Comparison of ENCODE assay signal across 8 mouse cellular contexts in genomic region chr19:9954055-9954810, GRCm38 (mm10). TPM values are rescaled to one million over a fixed set of nuclear protein-coding genes. Genes with fewer than 3 reads are reported as not detected.
DNase-seq lines count a peak whose midpoint lies in the region; ATAC-seq lines count a peak whose summit lies in the region.

No protein-coding gene starts in this region.

- H3K36me3 ChIP-seq in embryonic facial prominence, embryonic 14.5 days (ENCODE audit: control insufficient read depth, insufficient read depth, low read length): no peaks in the 10 kb centered on the region
- no peaks in the 10 kb centered on the region for H3K36me3 ChIP-seq in heart, embryonic 10.5 days
- no peaks in the 10 kb centered on the region for H3K36me3 ChIP-seq in kidney, embryonic 14.5 days (ENCODE audit: control insufficient read depth, insufficient read depth, low read length)
- no peaks in the 10 kb centered on the region for H3K36me3 ChIP-seq in limb, embryonic 13.5 days
- no peaks in the 10 kb centered on the region for H3K36me3 ChIP-seq in midbrain, embryonic 15.5 days (replicated peaks)

- H3K4me3 ChIP-seq in embryonic facial prominence, embryonic 14.5 days (ENCODE audit: low read depth, low read length): no peak overlapping the region
- no peak overlapping the region for H3K4me3 ChIP-seq in heart, embryonic 10.5 days
- no peak overlapping the region for H3K4me3 ChIP-seq in kidney, embryonic 14.5 days (ENCODE audit: low read length)
- 0 out of 2 replicates have a peak overlapping the region, but pooled peaks have one; percentile 12 for H3K4me3 ChIP-seq in limb, embryonic 13.5 days
- H3K4me3 ChIP-seq in midbrain, embryonic 15.5 days: no peak overlapping the region

- H3K4me1 ChIP-seq in embryonic facial prominence, embryonic 14.5 days (ENCODE audit: control insufficient read depth, insufficient read depth, low read length): peaks cover 18% of the 10 kb centered on the region
- H3K4me1 ChIP-seq in heart, embryonic 10.5 days: peaks cover 24% of the 10 kb centered on the region
- H3K4me1 ChIP-seq in kidney, embryonic 14.5 days (ENCODE audit: control insufficient read depth, insufficient read depth, low read length): peaks cover 11% of the 10 kb centered on the region
- peaks cover 18% of the 10 kb centered on the region for H3K4me1 ChIP-seq in limb, embryonic 13.5 days
- H3K4me1 ChIP-seq in midbrain, embryonic 15.5 days: no peaks in the 10 kb centered on the region

- peak overlapping the region; percentile 39 for H3K4me2 ChIP-seq in embryonic facial prominence, embryonic 14.5 days (ENCODE audit: low read depth, low read length)
- H3K4me2 ChIP-seq in kidney, embryonic 14.5 days (replicated peaks; ENCODE audit: low read depth, low read length): no peak overlapping the region; the same call in 1 of the 2 replicates
- H3K4me2 ChIP-seq in limb, embryonic 13.5 days (replicated peaks): peak overlapping the region; percentile 44
- no peak overlapping the region for H3K4me2 ChIP-seq in midbrain, embryonic 15.5 days

- no peaks in the 10 kb centered on the region for H3K9me3 ChIP-seq in embryonic facial prominence, embryonic 14.5 days (ENCODE audit: control insufficient read depth, low read length)
- no peaks in the 10 kb centered on the region for H3K9me3 ChIP-seq in heart, embryonic 10.5 days
- H3K9me3 ChIP-seq in kidney, embryonic 14.5 days (ENCODE audit: control insufficient read depth, low read length): no peaks in the 10 kb centered on the region; the same call in 1 of the 2 replicates
- H3K9me3 ChIP-seq in limb, embryonic 13.5 days: no peaks in the 10 kb centered on the region; the same call in 1 of the 2 replicates
- H3K9me3 ChIP-seq in midbrain, embryonic 15.5 days: no peaks in the 10 kb centered on the region

- H3K27ac ChIP-seq in embryonic facial prominence, embryonic 14.5 days (replicated peaks; ENCODE audit: low read depth, low read length): peak overlapping the region; percentile 94
- peak overlapping the region; percentile 74 for H3K27ac ChIP-seq in heart, embryonic 10.5 days
- H3K27ac ChIP-seq in kidney, embryonic 14.5 days (ENCODE audit: low read depth, low read length): peak overlapping the region; percentile 70
- peak overlapping the region; percentile 90 for H3K27ac ChIP-seq in limb, embryonic 13.5 days
- H3K27ac ChIP-seq in midbrain, embryonic 15.5 days: peak overlapping the region; percentile 36; the same call in 1 of the 2 replicates

- peak; percentile 11 for DNase-seq in thymus, postnatal 0 days (ENCODE audit: low spot score)
- no peak for DNase-seq in thymus, postnatal 36 days
- DNase-seq in embryonic facial prominence, embryonic 14.5 days (ENCODE audit: low spot score): peak; percentile 93
- DNase-seq in heart, embryonic 10.5 days (ENCODE audit: low spot score): no peak
- DNase-seq in telencephalon, adult 2 months (ENCODE audit: low read depth, low spot score): peak; percentile 75

- H3K9ac ChIP-seq in embryonic facial prominence, embryonic 14.5 days (ENCODE audit: low read depth, low read length): peak overlapping the region; percentile 50
- peak overlapping the region; percentile 25; the same call in 1 of the 2 replicates for H3K9ac ChIP-seq in kidney, embryonic 14.5 days (ENCODE audit: low read depth, low read length)
- H3K9ac ChIP-seq in limb, embryonic 13.5 days: peak overlapping the region; percentile 46; the same call in 1 of the 2 replicates
- no peak overlapping the region for H3K9ac ChIP-seq in midbrain, embryonic 15.5 days

- WGBS in embryonic facial prominence, embryonic 14.5 days: 22% methylated on average over 7 of the region's 7 CpGs
- 38% methylated on average over 7 of the region's 7 CpGs for WGBS in heart, embryonic 10.5 days
- WGBS in kidney, embryonic 14.5 days: 23% methylated on average over 7 of the region's 7 CpGs
- WGBS in limb, embryonic 13.5 days: 24% methylated on average over 7 of the region's 7 CpGs
- 45% methylated on average over 7 of the region's 7 CpGs for WGBS in midbrain, embryonic 15.5 days

- peak; percentile 91 for ATAC-seq in embryonic facial prominence, embryonic 14.5 days (ENCODE audit: low read depth)
- ATAC-seq in kidney, embryonic 14.5 days (ENCODE audit: low FRiP score, low TSS enrichment): peak; percentile 91
- ATAC-seq in limb, embryonic 13.5 days (ENCODE audit: low FRiP score, low read depth): peak; percentile 89
- 0 out of 2 replicates have a peak, but pooled peaks have one; percentile 39 for ATAC-seq in midbrain, embryonic 15.5 days (replicated peaks)

- H3K27me3 ChIP-seq in embryonic facial prominence, embryonic 14.5 days (replicated peaks; ENCODE audit: control insufficient read depth, insufficient read depth, low read length): no peaks in the 10 kb centered on the region
- H3K27me3 ChIP-seq in heart, embryonic 10.5 days (ENCODE audit: insufficient read depth, poor library complexity, severe bottlenecking): no peaks in the 10 kb centered on the region
- no peaks in the 10 kb centered on the region for H3K27me3 ChIP-seq in kidney, embryonic 14.5 days (ENCODE audit: control insufficient read depth, insufficient read depth, low read length)
- H3K27me3 ChIP-seq in limb, embryonic 13.5 days: no peaks in the 10 kb centered on the region
- H3K27me3 ChIP-seq in midbrain, embryonic 15.5 days (replicated peaks): no peaks in the 10 kb centered on the region

RNA-seq across cellular contexts. Expression of gene Fth1, which starts 26.2 kb away (rescaled TPM):
- 2,555 and 2,649 TPM in 2 replicates for polyA plus RNA-seq in thymus, postnatal 0 days (2015; fragmentation: Nextera tagmentation; extraction: Ambion mirVana)
- polyA plus RNA-seq in embryonic facial prominence, embryonic 14.5 days (2014; fragmentation: Nextera tagmentation; extraction: Ambion mirVana): 1,690 and 1,712 TPM in 2 replicates
- 1,706 and 1,823 TPM in 2 replicates for polyA plus RNA-seq in heart, embryonic 10.5 days (2016; fragmentation: Nextera tagmentation; extraction: Ambion mirVana)
- 1,412 and 1,461 TPM in 2 replicates for polyA plus RNA-seq in kidney, embryonic 14.5 days (2014; fragmentation: Nextera tagmentation; extraction: Ambion mirVana)
- polyA plus RNA-seq in limb, embryonic 13.5 days (2015; fragmentation: Nextera tagmentation; extraction: Ambion mirVana): 1,470 and 1,484 TPM in 2 replicates
- 1,452 and 1,467 TPM in 2 replicates for polyA plus RNA-seq in midbrain, embryonic 15.5 days (2015; fragmentation: Nextera tagmentation; extraction: Ambion mirVana)

RNA-seq across cellular contexts. Expression of gene Best1, which starts 47.2 kb away (rescaled TPM):
- 0.39 and 0.54 TPM in 2 replicates for polyA plus RNA-seq in thymus, postnatal 0 days (2015; fragmentation: Nextera tagmentation; extraction: Ambion mirVana)
- 1.5 and 2.2 TPM in 2 replicates for polyA plus RNA-seq in embryonic facial prominence, embryonic 14.5 days (2014; fragmentation: Nextera tagmentation; extraction: Ambion mirVana)
- polyA plus RNA-seq in heart, embryonic 10.5 days (2016; fragmentation: Nextera tagmentation; extraction: Ambion mirVana): 0.73 and 0.95 TPM in 2 replicates
- polyA plus RNA-seq in kidney, embryonic 14.5 days (2014; fragmentation: Nextera tagmentation; extraction: Ambion mirVana): 1.1 and 1.2 TPM in 2 replicates
- polyA plus RNA-seq in limb, embryonic 13.5 days (2015; fragmentation: Nextera tagmentation; extraction: Ambion mirVana): 2.0 and 2.1 TPM in 2 replicates
- polyA plus RNA-seq in midbrain, embryonic 15.5 days (2015; fragmentation: Nextera tagmentation; extraction: Ambion mirVana): 1.7 and 3.2 TPM in 2 replicates

RNA-seq across cellular contexts. Expression of gene Rab3il1, which starts 47.2 kb away (rescaled TPM):
- 12.6 and 13.3 TPM in 2 replicates for polyA plus RNA-seq in thymus, postnatal 0 days (2015; fragmentation: Nextera tagmentation; extraction: Ambion mirVana)
- polyA plus RNA-seq in embryonic facial prominence, embryonic 14.5 days (2014; fragmentation: Nextera tagmentation; extraction: Ambion mirVana): 48.1 and 54.4 TPM in 2 replicates
- 51.5 and 57.6 TPM in 2 replicates for polyA plus RNA-seq in heart, embryonic 10.5 days (2016; fragmentation: Nextera tagmentation; extraction: Ambion mirVana)
- 20.3 and 26.2 TPM in 2 replicates for polyA plus RNA-seq in kidney, embryonic 14.5 days (2014; fragmentation: Nextera tagmentation; extraction: Ambion mirVana)
- polyA plus RNA-seq in limb, embryonic 13.5 days (2015; fragmentation: Nextera tagmentation; extraction: Ambion mirVana): 40.6 and 45.2 TPM in 2 replicates
- polyA plus RNA-seq in midbrain, embryonic 15.5 days (2015; fragmentation: Nextera tagmentation; extraction: Ambion mirVana): 24.5 and 29.2 TPM in 2 replicates

RNA-seq across cellular contexts. Expression of gene Incenp, which starts 54.9 kb away (rescaled TPM):
- polyA plus RNA-seq in thymus, postnatal 0 days (2015; fragmentation: Nextera tagmentation; extraction: Ambion mirVana): 102 and 134 TPM in 2 replicates
- polyA plus RNA-seq in embryonic facial prominence, embryonic 14.5 days (2014; fragmentation: Nextera tagmentation; extraction: Ambion mirVana): 65.5 and 72.3 TPM in 2 replicates
- 93.8 and 122 TPM in 2 replicates for polyA plus RNA-seq in heart, embryonic 10.5 days (2016; fragmentation: Nextera tagmentation; extraction: Ambion mirVana)
- polyA plus RNA-seq in kidney, embryonic 14.5 days (2014; fragmentation: Nextera tagmentation; extraction: Ambion mirVana): 104 and 112 TPM in 2 replicates
- 102 and 108 TPM in 2 replicates for polyA plus RNA-seq in limb, embryonic 13.5 days (2015; fragmentation: Nextera tagmentation; extraction: Ambion mirVana)
- polyA plus RNA-seq in midbrain, embryonic 15.5 days (2015; fragmentation: Nextera tagmentation; extraction: Ambion mirVana): 29.6 and 30.2 TPM in 2 replicates

Comparison
In these comparisons a context has a peak if more than half of its experiments do, and no peak if none do; other contexts are left out.
1. DNase-seq: peak in thymus, postnatal 0 days (single experiment), embryonic facial prominence, embryonic 14.5 days (single experiment) and telencephalon, adult 2 months (single experiment); none in thymus, postnatal 36 days (0 of 2) and heart, embryonic 10.5 days (single experiment).
2. ATAC-seq: peak in every context shown above with its lines; median percentile 91 in embryonic facial prominence, embryonic 14.5 days; 91 in kidney, embryonic 14.5 days; 89 in limb, embryonic 13.5 days; 39 in midbrain, embryonic 15.5 days.
3. H3K27ac ChIP-seq: peak in every context shown above with its lines; median percentile 94 in embryonic facial prominence, embryonic 14.5 days; 90 in limb, embryonic 13.5 days; 74 in heart, embryonic 10.5 days; 70 in kidney, embryonic 14.5 days; 36 in midbrain, embryonic 15.5 days.
4. H3K4me2 ChIP-seq: peak in embryonic facial prominence, embryonic 14.5 days (single experiment) and limb, embryonic 13.5 days (single experiment); none in kidney, embryonic 14.5 days (single experiment) and midbrain, embryonic 15.5 days (single experiment).